Mouse (Mus musculus) kidney, adult 18-20 months (tissue): Measurements from ENCODE around the gene Tmem108.

ENCODE experiments used
- DNase-seq: peaks from one replicate; pipeline ENCODE4 v3.0.0; 2021

Gene Tmem108

DNA sequence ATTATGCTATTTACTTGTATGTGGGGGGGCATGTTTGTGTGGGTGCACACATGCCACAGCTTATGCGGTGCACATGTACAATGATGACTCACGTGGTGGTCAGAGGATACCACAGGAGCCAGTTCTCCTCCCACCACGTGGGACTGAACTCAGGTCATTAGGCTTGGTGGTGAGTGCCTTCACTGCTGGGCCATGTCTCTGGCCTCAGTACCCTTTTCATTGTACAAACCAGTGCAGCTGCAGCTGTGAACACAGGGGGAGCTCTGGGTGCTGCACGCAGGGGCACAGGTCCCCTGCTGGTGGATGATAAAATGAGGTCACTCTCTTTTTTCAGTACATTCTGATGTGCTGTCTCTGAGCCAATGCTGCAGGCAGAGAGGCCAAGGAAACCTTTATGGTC lies 327.5 kb downstream of the Tmem108 start:
- DNase-seq, result no peak
